ENCODE assay signal across 8 mouse cellular contexts in the genomic region with DNA sequence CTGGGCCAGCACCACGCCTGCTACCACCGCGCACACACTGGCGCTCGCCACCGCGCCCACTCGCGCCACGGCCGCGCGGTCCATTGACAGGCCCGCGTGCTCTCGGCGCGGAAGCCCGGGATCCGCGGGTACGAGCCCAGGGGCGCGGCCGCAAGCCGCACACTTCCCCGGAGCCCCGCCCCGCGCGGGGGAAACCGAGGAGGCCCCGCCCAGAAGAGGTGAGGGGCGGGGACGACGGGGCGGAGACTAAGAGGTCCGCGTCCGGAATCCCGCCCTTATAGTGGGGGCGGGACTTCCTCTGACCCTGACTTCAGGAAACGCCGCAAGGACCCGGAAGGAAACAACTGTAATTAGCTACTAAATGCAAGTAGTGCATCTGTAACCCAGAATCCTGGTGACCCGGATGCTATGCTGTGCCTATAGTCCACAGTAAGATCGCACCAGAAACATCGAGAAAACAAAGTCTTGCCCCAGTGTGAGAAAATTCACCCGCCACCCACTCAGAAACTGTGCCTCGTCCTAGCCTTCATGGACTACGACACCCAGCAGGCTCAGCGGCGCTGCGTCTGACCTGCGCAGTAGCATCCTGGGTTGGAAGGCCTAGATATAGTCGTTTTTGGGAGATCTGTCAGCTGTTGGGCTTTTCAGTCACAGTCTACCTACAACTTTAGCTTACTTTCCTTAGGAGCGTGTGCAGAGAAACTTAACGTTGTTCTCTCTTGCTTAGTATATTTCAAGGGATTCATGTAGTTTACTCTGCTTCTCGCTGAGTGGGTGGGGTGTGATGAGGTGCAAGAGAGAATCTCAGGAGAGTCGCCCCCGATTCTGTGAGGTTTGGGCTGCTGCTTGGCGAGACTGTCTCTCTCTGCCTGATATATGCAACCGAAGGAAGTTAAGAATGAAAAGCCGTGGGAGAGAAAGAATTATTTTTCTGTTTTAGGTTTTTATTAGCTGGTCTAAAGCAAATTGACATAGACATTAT. TPM values are rescaled to one million over a fixed set of nuclear protein-coding genes. Genes with fewer than 3 reads are reported as not detected.
DNase-seq lines count a peak whose midpoint lies in the region; ATAC-seq lines count a peak whose summit lies in the region.

A gene (minus strand): TSS at position 207 of the 982 bp plus-strand sequence.
A gene (plus strand): TSS at position 290 of the 982 bp plus-strand sequence.

- H3K4me2 ChIP-seq in hindbrain, embryonic 14.5 days (replicated peaks): peak within 1 kb of the TSS; percentile 71

- H3K4me3 ChIP-seq in hindbrain, embryonic 14.5 days (replicated peaks; ENCODE audit: low read length): peak within 1 kb of the TSS; percentile 66

- WGBS in hindbrain, embryonic 14.5 days: 3% methylated on average over 64 of the region's 64 CpGs

- ATAC-seq in hindbrain, embryonic 14.5 days (ENCODE audit: low FRiP score): peak; percentile 99

- H3K4me1 ChIP-seq in hindbrain, embryonic 14.5 days (replicated peaks; ENCODE audit: control insufficient read depth, insufficient read depth, low read length): peaks cover 18% of the 10 kb centered on the region

- no peaks in the 10 kb centered on the region for H3K36me3 ChIP-seq in hindbrain, embryonic 14.5 days (replicated peaks; ENCODE audit: control insufficient read depth, insufficient read depth)

- peak within 1 kb of the TSS; percentile 85 for H3K27ac ChIP-seq in hindbrain, embryonic 14.5 days

- H3K9me3 ChIP-seq in hindbrain, embryonic 14.5 days (ENCODE audit: control insufficient read depth, low read length): no peaks in the 10 kb centered on the region

- no peaks in the 10 kb centered on the region for H3K27me3 ChIP-seq in hindbrain, embryonic 14.5 days (ENCODE audit: control insufficient read depth, insufficient read depth, low read length)

- H3K9ac ChIP-seq in hindbrain, embryonic 14.5 days: peak within 1 kb of the TSS; percentile 79

- DNase-seq in R1 (ENCODE audit: low read depth, low spot score): peak; percentile 95
- DNase-seq in cerebellum, postnatal 25 days: peak; percentile 94 to 97
- peak; percentile 86 to 89 for DNase-seq in frontal cortex, postnatal 25 days (ENCODE audit: low spot score in 2 of 2)
- DNase-seq in hindbrain, embryonic 14.5 days (ENCODE audit: low spot score): peak; percentile 97
- peak; percentile 93 for DNase-seq in layer of hippocampus, postnatal 36 days
- DNase-seq in lung, postnatal 36 days: peak; percentile 96
- peak; percentile 98 for DNase-seq in retina, postnatal 1 day
- DNase-seq in urinary bladder, adult 18-20 months (ENCODE audit: low spot score in 2 of 2): peak; percentile 84 to 91

RNA-seq across cellular contexts. Expression of the first gene that starts in this region (rescaled TPM):
- polyA plus RNA-seq in hindbrain, embryonic 14.5 days (2014; fragmentation: Nextera tagmentation; extraction: Ambion mirVana): 174 and 180 TPM in 2 replicates
- 10 to 100 TPM; 37.6 to 42.9 TPM for total RNA-seq in layer of hippocampus, postnatal 36 days (2021)

RNA-seq across cellular contexts. Expression of the second gene that starts in this region (rescaled TPM):
- 0.62 and 0.72 TPM in 2 replicates for polyA plus RNA-seq in hindbrain, embryonic 14.5 days (2014; fragmentation: Nextera tagmentation; extraction: Ambion mirVana)
- under 1 TPM; 0.25 to 0.27 TPM for total RNA-seq in layer of hippocampus, postnatal 36 days (2021)

Comparison
In these comparisons a context has a peak if more than half of its experiments do, and no peak if none do; other contexts are left out.
1. Peak in every context shown above with its lines: DNase-seq, ATAC-seq, H3K4me3 ChIP-seq and H3K27ac ChIP-seq.